Mouse (Mus musculus) B cell, adult (primary cell): Measurements from ENCODE around the gene Ctns. TPM values are rescaled to one million over a fixed set of nuclear protein-coding genes. Genes with fewer than 3 reads are reported as not detected.

ENCODE experiments used
- total RNA-seq: library from RNA; stranded (reverse); gene quantifications from 4 replicates; pipeline ENCODE4 v1.2.4, GENCODE M21; 2023; ENCODE audit not compliant: inconsistent age

Ctns gene
- total RNA-seq: 24.1 to 31.5 TPM (median 26.0 TPM) in 4 replicates

GRCm38 (mm10) chr11:73198603-73199229 lies at the start of gene Ctns:
Ctns (minus strand) TSS chr11:73199042.

GRCm38 (mm10) chr11:73233992-73234391 lies 35.1 kb upstream of the Ctns start, which contains the start of gene Trpv1:
Trpv1 (plus strand) TSS chr11:73234292.

GRCm38 (mm10) chr11:73199230-73199712 lies 429 bp upstream of the Ctns start, which contains the start of gene Shpk:
Shpk (plus strand) TSS chr11:73199460.

GRCm38 (mm10) chr11:73176608-73177508 lies 22.0 kb downstream of the Ctns start, which contains the start of the genes Emc6 and Tax1bp3:
Emc6 (minus strand) TSS chr11:73177037.
Tax1bp3 (plus strand) TSS chr11:73177083.

GRCm38 (mm10) chr11:73159957-73160810 lies 38.7 kb downstream of the Ctns start, which contains the start of gene P2rx5:
P2rx5 (plus strand) TSS chr11:73160421.

GRCm38 (mm10) chr11:73137591-73138501 lies 61.0 kb downstream of the Ctns start, which contains the start of gene Haspin:
Haspin (minus strand) TSS chr11:73138294.

Other genes with a start within 250 kb of the Ctns start
- 500 to 559 TPM (median 543 TPM) in 4 replicates for gene Atp2a3, start 237.9 kb downstream of the Ctns start, total RNA-seq
- gene P2rx1, start 199.9 kb downstream of the Ctns start, total RNA-seq: 2.7 to 4.6 TPM (median 3.6 TPM) in 4 replicates
- 2.8 to 4.2 TPM (median 3.6 TPM) in 4 replicates for gene Camkk1, start 180.0 kb downstream of the Ctns start, total RNA-seq
- gene Ncbp3, start 151.3 kb downstream of the Ctns start, total RNA-seq: 16.4 to 18.9 TPM (median 17.8 TPM) in 4 replicates
- gene Itgae, start 108.5 kb downstream of the Ctns start, total RNA-seq: 0.12 to 0.35 TPM (median 0.22 TPM) in 4 replicates
- gene Haspin, start 60.7 kb downstream of the Ctns start, total RNA-seq: 2.9 to 3.7 TPM (median 3.2 TPM) in 4 replicates
- gene P2rx5, start 38.6 kb downstream of the Ctns start, total RNA-seq: not detected in 4 replicates
- gene Emc6, start 22.0 kb downstream of the Ctns start, total RNA-seq: 44.2 to 53.5 TPM (median 50.1 TPM) in 4 replicates
- gene Tax1bp3, start 22.0 kb downstream of the Ctns start, total RNA-seq: 3.9 to 9.7 TPM (median 4.7 TPM) in 4 replicates
- gene Shpk, start 418 bp upstream of the Ctns start, total RNA-seq: 2.8 to 4.0 TPM (median 3.5 TPM) in 4 replicates
- gene Trpv1, start 35.2 kb upstream of the Ctns start, total RNA-seq: not detected in 4 replicates
- not detected in 4 replicates for gene Trpv3, start 68.3 kb upstream of the Ctns start, total RNA-seq
- 0.42 TPM in 1 of 4 replicates, not detected in the others for gene Aspa, start 130.6 kb upstream of the Ctns start, total RNA-seq
- gene Gm49340, start 130.7 kb upstream of the Ctns start, total RNA-seq: not detected in 4 replicates
- not detected in 4 replicates for gene Spata22, start 130.7 kb upstream of the Ctns start, total RNA-seq
- not detected in 4 replicates for gene Olfr20, start 151.7 kb upstream of the Ctns start, total RNA-seq
- not detected in 4 replicates for gene Olfr376, start 172.2 kb upstream of the Ctns start, total RNA-seq
- not detected in 4 replicates for gene Olfr1, start 200.6 kb upstream of the Ctns start, total RNA-seq
- gene Olfr378, start 229.4 kb upstream of the Ctns start, total RNA-seq: not detected in 4 replicates